Mouse (Mus musculus): ENCODE measurements around the gene Gm12216.

GRCm38 (mm10) chr11:53745260-53745659, 113.8 kb downstream of the Gm12216 start:
- TF ChIP-seq POLR2A (IDR thresholded peaks at IDR 0.05; ENCODE audit: insufficient read depth, low read length), result no peak
- no peak for TF ChIP-seq CTCF (IDR thresholded peaks at IDR 0.05; ENCODE audit: low read depth, low read length)
